Mouse (Mus musculus): ENCODE measurements around the gene Tnf.

DNA sequence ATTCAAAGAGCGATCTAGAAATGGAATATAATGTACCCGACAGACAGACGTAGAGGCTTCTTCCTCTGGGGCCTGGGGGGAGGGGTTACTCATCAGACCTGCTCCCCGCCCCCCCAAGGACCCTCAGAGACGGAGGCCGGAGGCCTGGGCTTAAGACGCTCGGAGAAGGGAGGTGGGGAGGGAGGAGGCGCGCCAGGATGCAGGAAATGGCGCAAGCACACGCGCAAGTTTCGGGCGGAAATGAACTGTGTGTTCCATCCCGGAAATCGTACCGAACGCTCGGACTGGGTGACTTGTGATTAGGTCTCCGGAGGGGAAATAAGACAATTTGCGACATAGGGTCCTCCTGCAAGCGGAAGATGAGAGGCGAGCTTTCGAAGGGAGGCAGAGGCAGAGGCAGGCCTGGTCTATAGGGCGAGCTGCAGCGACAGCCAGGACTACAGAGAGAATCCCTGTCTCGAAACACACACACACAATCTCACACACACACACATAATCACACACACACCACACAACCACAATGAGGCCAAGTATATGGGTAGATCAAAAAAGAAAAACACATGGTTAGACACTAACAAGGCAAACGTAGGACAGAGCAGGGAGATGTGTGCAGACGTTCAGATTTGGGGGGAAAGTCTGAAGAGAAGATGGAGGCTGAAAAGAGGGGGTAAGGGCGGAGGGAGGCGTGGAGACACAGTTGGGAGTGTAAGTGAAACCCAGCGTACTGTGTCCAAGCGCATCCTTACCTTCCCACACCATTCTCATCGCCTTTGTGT, 34.0 kb upstream of the Tnf start, which contains the start of gene Nfkbil1:
- TF ChIP-seq USF1 (IDR thresholded peaks at IDR 0.05; ENCODE audit: low read depth) (no peak), POLR2A (IDR thresholded peaks at IDR 0.05; ENCODE audit: insufficient read length, low read depth) (peak; percentile 72), POLR2AphosphoS2 (IDR thresholded peaks at IDR 0.05; ENCODE audit: insufficient read length, low read depth) (peak; percentile 82)

All from myocyte (in vitro differentiated cells).